Mouse (Mus musculus) spleen, postnatal 10 days (tissue): ENCODE data around the gene Tnfaip6.

Experiments used
- DNase-seq, 2 experiments: peaks; one replicate each; pipeline ENCODE4 v3.0.0; 2021 to 2022; ENCODE audit warnings: low spot score in 2 of 2

The Tnfaip6 gene

GRCm38 (mm10) chr2:52053502-52053901 lies 15.7 kb downstream of the Tnfaip6 start:
- no peak for DNase-seq

- no peak for DNase-seq
Observed at GRCm38 (mm10) chr2:52055616-52056015, 17.8 kb downstream of the Tnfaip6 start.

GRCm38 (mm10) chr2:52057099-52057498 lies 19.3 kb downstream of the Tnfaip6 start:
- no peak for DNase-seq

GRCm38 (mm10) chr2:52057681-52058080 lies 19.9 kb downstream of the Tnfaip6 start:
- DNase-seq, result no peak

- DNase-seq, result no peak
Observed at GRCm38 (mm10) chr2:52068641-52069040, 30.8 kb downstream of the Tnfaip6 start.

- DNase-seq, result no peak
Observed at GRCm38 (mm10) chr2:52070816-52071215, 33.0 kb downstream of the Tnfaip6 start.

GRCm38 (mm10) chr2:52071241-52071991 lies 33.6 kb downstream of the Tnfaip6 start:
- no peak for DNase-seq

- DNase-seq, result no peak
Observed at GRCm38 (mm10) chr2:52072065-52072490, 34.3 kb downstream of the Tnfaip6 start.

GRCm38 (mm10) chr2:52072491-52073140 lies 34.8 kb downstream of the Tnfaip6 start, which contains the start of gene Rif1:
TSS of gene Rif1 (plus strand) at chr2:52072832.
- peak; percentile 82 to 89 for DNase-seq

- peak in 1 of 2 experiments; percentile 61 for DNase-seq
Observed at GRCm38 (mm10) chr2:52073141-52073904, 35.5 kb downstream of the Tnfaip6 start.

GRCm38 (mm10) chr2:52078666-52079065 lies 40.9 kb downstream of the Tnfaip6 start:
- no peak for DNase-seq

GRCm38 (mm10) chr2:52084013-52084412 lies 46.2 kb downstream of the Tnfaip6 start:
- no peak for DNase-seq

- DNase-seq, result no peak
Observed at GRCm38 (mm10) chr2:52084571-52084970, 46.8 kb downstream of the Tnfaip6 start.
